Mouse (Mus musculus): ENCODE results near the gene Extl2.

Gene Extl2

GRCm38 (mm10) chr3:116007941-116008440, 729 bp downstream of the Extl2 start:
- DNase-seq (ENCODE audit: low spot score in 2 of 2): peak; percentile 42 to 69

GRCm38 (mm10) chr3:116009622-116010344, 2.5 kb downstream of the Extl2 start:
- no peak for DNase-seq (ENCODE audit: low spot score in 2 of 2)

GRCm38 (mm10) chr3:116014901-116015300, 7.6 kb downstream of the Extl2 start:
- no peak for DNase-seq (ENCODE audit: low spot score in 2 of 2)

- no peak for DNase-seq (ENCODE audit: low spot score in 2 of 2)
Measured at GRCm38 (mm10) chr3:116016116-116016515, 8.9 kb downstream of the Extl2 start.

GRCm38 (mm10) chr3:116018606-116019005, 11.3 kb downstream of the Extl2 start:
- no peak for DNase-seq (ENCODE audit: low spot score in 2 of 2)

GRCm38 (mm10) chr3:116019136-116019535, 11.9 kb downstream of the Extl2 start:
- no peak for DNase-seq (ENCODE audit: low spot score in 2 of 2)

- no peak for DNase-seq (ENCODE audit: low spot score in 2 of 2)
Measured at GRCm38 (mm10) chr3:116024236-116024635, 17.0 kb downstream of the Extl2 start.

- no peak for DNase-seq (ENCODE audit: low spot score in 2 of 2)
Measured at GRCm38 (mm10) chr3:116024669-116025068, 17.4 kb downstream of the Extl2 start.

GRCm38 (mm10) chr3:116025701-116026100, 18.4 kb downstream of the Extl2 start:
- DNase-seq (ENCODE audit: low spot score in 2 of 2): no peak

- no peak for DNase-seq (ENCODE audit: low spot score in 2 of 2)
Measured at GRCm38 (mm10) chr3:116026996-116027395, 19.7 kb downstream of the Extl2 start.

- DNase-seq (ENCODE audit: low spot score in 2 of 2): no peak
Measured at GRCm38 (mm10) chr3:116030152-116030788, 23.0 kb downstream of the Extl2 start.

GRCm38 (mm10) chr3:116033218-116033870, 26.1 kb downstream of the Extl2 start:
- DNase-seq (ENCODE audit: low spot score in 2 of 2): no peak

GRCm38 (mm10) chr3:116033871-116034222, 26.6 kb downstream of the Extl2 start:
- DNase-seq (ENCODE audit: low spot score in 2 of 2): no peak

- DNase-seq (ENCODE audit: low spot score in 2 of 2): no peak
Measured at GRCm38 (mm10) chr3:116040776-116041175, 33.5 kb downstream of the Extl2 start.

- DNase-seq (ENCODE audit: low spot score in 2 of 2): no peak
Measured at GRCm38 (mm10) chr3:116046000-116046399, 38.7 kb downstream of the Extl2 start.

- no peak for DNase-seq (ENCODE audit: low spot score in 2 of 2)
Measured at GRCm38 (mm10) chr3:116047034-116047433, 39.8 kb downstream of the Extl2 start.

GRCm38 (mm10) chr3:116057078-116057477, 49.8 kb downstream of the Extl2 start:
- DNase-seq (ENCODE audit: low spot score in 2 of 2): no peak

GRCm38 (mm10) chr3:116060320-116060719, 53.1 kb downstream of the Extl2 start:
- DNase-seq (ENCODE audit: low spot score in 2 of 2): no peak

- DNase-seq (ENCODE audit: low spot score in 2 of 2): no peak
Measured at GRCm38 (mm10) chr3:116062141-116062540, 54.9 kb downstream of the Extl2 start.

GRCm38 (mm10) chr3:116072584-116072983, 65.3 kb downstream of the Extl2 start:
- peak in 1 of 2 experiments; percentile 23 for DNase-seq (ENCODE audit: low spot score in 2 of 2)

GRCm38 (mm10) chr3:116076739-116077138, 69.5 kb downstream of the Extl2 start:
- no peak for DNase-seq (ENCODE audit: low spot score in 2 of 2)

- DNase-seq (ENCODE audit: low spot score in 2 of 2): no peak
Measured at GRCm38 (mm10) chr3:116078490-116078889, 71.2 kb downstream of the Extl2 start.
